Mouse (Mus musculus): ENCODE results near the gene Oas2.

- TF ChIP-seq EP300 (IDR thresholded peaks at IDR 0.05; ENCODE audit: low read depth) (no peak), CTCF (IDR thresholded peaks at IDR 0.05; ENCODE audit: low read depth) (no peak)
Observed at GRCm38 (mm10) chr5:120694695-120695074, 55.0 kb downstream of the Oas2 start.

Data from liver, postnatal 0 days (tissue).